In the genomic region with DNA sequence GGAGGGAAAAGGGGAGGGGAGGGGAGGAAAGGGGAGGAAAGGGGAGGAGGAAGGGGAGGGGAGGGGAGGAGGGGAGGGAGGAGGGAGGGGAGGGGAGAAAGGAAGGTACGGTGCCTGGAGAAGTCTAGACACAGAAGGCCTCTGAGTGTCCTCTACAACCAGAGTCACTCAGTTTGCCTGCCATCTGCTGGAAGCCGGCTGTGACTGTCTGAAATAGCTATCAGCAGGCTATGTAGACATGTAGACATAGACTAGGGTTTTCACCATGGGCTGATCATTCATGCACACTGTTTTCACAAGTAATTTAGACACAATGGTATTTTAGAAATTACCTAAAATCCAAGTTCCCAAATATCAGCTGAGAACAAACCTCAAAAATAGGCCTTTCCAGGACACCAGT, we compare ENCODE assay signal across 13 mouse cellular contexts.
DNase-seq lines count a peak whose midpoint lies in the region; ATAC-seq and TF ChIP-seq lines count a peak whose summit lies in the region.
"Had no signal": no experiment of that assay in that cellular context is flagged by ENCODE, and none has a peak within 500 bp of the region (broad histone marks: within the 10 kb centered on the region; RNA-seq: fewer than 3 reads in every experiment).

No protein-coding gene starts in this region.

- H3K27ac ChIP-seq in forebrain, embryonic 14.5 days (ENCODE audit: low read depth, low read length), result no peak overlapping the region
- H3K27ac ChIP-seq in forebrain, embryonic 10.5 days, result no peak overlapping the region
- no peak overlapping the region for H3K27ac ChIP-seq in kidney, embryonic 16.5 days (ENCODE audit: low read length)
- H3K27ac ChIP-seq in stomach, postnatal 0 days (replicated peaks), result no peak overlapping the region
- H3K27ac ChIP-seq: forebrain, embryonic 12.5 days; liver, embryonic 13.5 days; neural tube, embryonic 12.5 days had no signal

- TF ChIP-seq CTCF in stomach, postnatal 0 days (IDR thresholded peaks at IDR 0.05; ENCODE audit: low read depth), result peak; percentile 45

- peak; percentile 49 for DNase-seq in forebrain, embryonic 14.5 days (ENCODE audit: low spot score)
- no peak for DNase-seq in forebrain, embryonic 10.5 days (ENCODE audit: extremely low spot score, low spot score)
- peak; percentile 18 for DNase-seq in kidney, postnatal 10 days
- DNase-seq in thymus, postnatal 4 days, result peak; percentile 17
- DNase-seq in thymus, postnatal 25 days, result no peak
- no peak for DNase-seq in stomach, postnatal 0 days (ENCODE audit: low spot score)
- no peak for DNase-seq in lung, postnatal 14 days
- DNase-seq: liver, embryonic 13.5 days had no signal

- no peak overlapping the region for H3K9ac ChIP-seq in forebrain, embryonic 14.5 days (ENCODE audit: low read length)
- H3K9ac ChIP-seq in kidney, embryonic 16.5 days (replicated peaks; ENCODE audit: low read length), result no peak overlapping the region
- no peak overlapping the region for H3K9ac ChIP-seq in stomach, postnatal 0 days (ENCODE audit: low read length)
- H3K9ac ChIP-seq: forebrain, embryonic 12.5 days; liver, embryonic 13.5 days; neural tube, embryonic 12.5 days had no signal

- H3K27me3 ChIP-seq in forebrain, embryonic 14.5 days (replicated peaks; ENCODE audit: control insufficient read depth, insufficient read depth, low read length), result no peaks in the 10 kb centered on the region
- H3K27me3 ChIP-seq in forebrain, embryonic 10.5 days (ENCODE audit: poor library complexity, severe bottlenecking), result no peaks in the 10 kb centered on the region
- H3K27me3 ChIP-seq in kidney, embryonic 16.5 days (ENCODE audit: insufficient read depth, low read length), result no peaks in the 10 kb centered on the region
- no peaks in the 10 kb centered on the region for H3K27me3 ChIP-seq in stomach, postnatal 0 days (ENCODE audit: control insufficient read depth, insufficient read depth, low read length)
- H3K27me3 ChIP-seq: forebrain, embryonic 12.5 days; liver, embryonic 13.5 days; neural tube, embryonic 12.5 days had no signal

- no peaks in the 10 kb centered on the region for H3K4me1 ChIP-seq in forebrain, embryonic 14.5 days (ENCODE audit: control insufficient read depth, insufficient read depth, low read length)
- H3K4me1 ChIP-seq in forebrain, embryonic 10.5 days, result peaks cover 6% of the 10 kb centered on the region; the same call in 1 of the 2 replicates
- H3K4me1 ChIP-seq in kidney, embryonic 16.5 days (ENCODE audit: insufficient read depth, low read length), result no peaks in the 10 kb centered on the region
- H3K4me1 ChIP-seq in stomach, postnatal 0 days (replicated peaks; ENCODE audit: control insufficient read depth, insufficient read depth), result no peaks in the 10 kb centered on the region
- H3K4me1 ChIP-seq: forebrain, embryonic 12.5 days; liver, embryonic 13.5 days; neural tube, embryonic 12.5 days had no signal

- WGBS in forebrain, embryonic 14.5 days, result 13% methylated on average over 2 of the region's 2 CpGs
- 38% methylated on average over 2 of the region's 2 CpGs for WGBS in forebrain, embryonic 10.5 days
- 19% methylated on average over 2 of the region's 2 CpGs for WGBS in kidney, embryonic 16.5 days
- 30% methylated on average over 2 of the region's 2 CpGs for WGBS in stomach, postnatal 0 days

- no peaks in the 10 kb centered on the region for H3K9me3 ChIP-seq in forebrain, embryonic 14.5 days (replicated peaks; ENCODE audit: control insufficient read depth, low read length)
- H3K9me3 ChIP-seq in forebrain, embryonic 10.5 days, result no peaks in the 10 kb centered on the region
- no peaks in the 10 kb centered on the region for H3K9me3 ChIP-seq in kidney, embryonic 16.5 days (ENCODE audit: low read length)
- H3K9me3 ChIP-seq in stomach, postnatal 0 days (ENCODE audit: control insufficient read depth, low read length), result no peaks in the 10 kb centered on the region
- H3K9me3 ChIP-seq: forebrain, embryonic 12.5 days; liver, embryonic 13.5 days; neural tube, embryonic 12.5 days had no signal

- H3K4me2 ChIP-seq in forebrain, embryonic 14.5 days (ENCODE audit: low read length), result no peak overlapping the region
- H3K4me2 ChIP-seq in kidney, embryonic 16.5 days (replicated peaks; ENCODE audit: low read depth, low read length), result no peak overlapping the region
- H3K4me2 ChIP-seq in stomach, postnatal 0 days (replicated peaks; ENCODE audit: low read depth), result no peak overlapping the region
- H3K4me2 ChIP-seq: forebrain, embryonic 12.5 days; liver, embryonic 13.5 days; neural tube, embryonic 12.5 days had no signal

- TF ChIP-seq EP300 in stomach, postnatal 0 days (optimal IDR thresholded peaks at IDR 0.05), result no peak

- peak; percentile 68; the same call in 1 of the 2 replicates for ATAC-seq in forebrain, embryonic 14.5 days
- no peak for ATAC-seq in kidney, embryonic 16.5 days (ENCODE audit: low FRiP score, low TSS enrichment)
- ATAC-seq in stomach, postnatal 0 days (ENCODE audit: low FRiP score, low TSS enrichment), result no peak
- ATAC-seq: CD4-positive, CD25-positive, alpha-beta regulatory T cell, adult 4 months; inflammation-experienced regulatory T-cells, adult 6 months had no signal

- no peaks in the 10 kb centered on the region for H3K36me3 ChIP-seq in forebrain, embryonic 14.5 days (ENCODE audit: control insufficient read depth, insufficient read depth, low read length)
- H3K36me3 ChIP-seq in forebrain, embryonic 10.5 days (replicated peaks), result no peaks in the 10 kb centered on the region
- no peaks in the 10 kb centered on the region for H3K36me3 ChIP-seq in kidney, embryonic 16.5 days (ENCODE audit: insufficient read depth, low read length)
- no peaks in the 10 kb centered on the region for H3K36me3 ChIP-seq in stomach, postnatal 0 days (ENCODE audit: control insufficient read depth, insufficient read depth, low read length)
- H3K36me3 ChIP-seq: forebrain, embryonic 12.5 days; liver, embryonic 13.5 days; neural tube, embryonic 12.5 days had no signal

- H3K4me3 ChIP-seq in forebrain, embryonic 14.5 days (ENCODE audit: low read depth, low read length), result no peak overlapping the region
- no peak overlapping the region for H3K4me3 ChIP-seq in forebrain, embryonic 10.5 days
- H3K4me3 ChIP-seq in kidney, embryonic 16.5 days (ENCODE audit: low read length), result no peak overlapping the region
- H3K4me3 ChIP-seq in stomach, postnatal 0 days (ENCODE audit: low read depth, low read length), result no peak overlapping the region
- H3K4me3 ChIP-seq: forebrain, embryonic 12.5 days; liver, embryonic 13.5 days; neural tube, embryonic 12.5 days had no signal

Comparison
In these comparisons a context has a peak if more than half of its experiments do, and no peak if none do; other contexts are left out.
1. DNase-seq: peak in forebrain, embryonic 14.5 days (single experiment), kidney, postnatal 10 days (single experiment) and thymus, postnatal 4 days (single experiment); none in forebrain, embryonic 10.5 days (single experiment), thymus, postnatal 25 days (single experiment), stomach, postnatal 0 days (single experiment) and lung, postnatal 14 days (single experiment).